Mouse (Mus musculus) forelimb bud, embryonic 11.5 days (tissue): ENCODE data around the gene Spg11.
"Not testable (repeated sequence)": the region's sequence is repeated elsewhere in the genome, so short reads cannot be mapped to it uniquely, and the experiment has no call there.

ENCODE experiments used
- DNase-seq: peaks from one replicate; pipeline ENCODE4 v3.0.0-alpha.2; 2012; ENCODE audit warnings: low read depth, low spot score

Spg11 gene

DNA sequence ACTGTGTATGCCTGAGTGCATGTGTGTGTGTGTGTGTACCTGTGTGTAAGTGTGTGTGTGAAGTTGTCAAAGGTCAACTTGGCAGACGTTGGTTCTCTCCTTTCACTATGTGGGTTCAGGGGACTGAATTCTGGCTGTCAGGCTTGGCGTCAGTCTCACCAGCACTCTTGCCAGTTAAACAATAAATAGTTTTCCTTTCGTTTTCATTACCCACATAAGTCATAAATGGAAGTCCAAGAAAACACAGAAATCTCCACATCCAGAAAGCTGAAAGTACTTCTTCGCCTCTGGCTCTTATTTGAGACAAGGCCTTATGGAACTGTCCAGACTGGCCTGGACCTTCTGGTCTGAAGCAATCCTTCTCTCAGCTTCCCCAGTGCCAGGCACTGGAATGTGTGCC, 27.6 kb upstream of the Spg11 start:
- no peak for DNase-seq

DNA sequence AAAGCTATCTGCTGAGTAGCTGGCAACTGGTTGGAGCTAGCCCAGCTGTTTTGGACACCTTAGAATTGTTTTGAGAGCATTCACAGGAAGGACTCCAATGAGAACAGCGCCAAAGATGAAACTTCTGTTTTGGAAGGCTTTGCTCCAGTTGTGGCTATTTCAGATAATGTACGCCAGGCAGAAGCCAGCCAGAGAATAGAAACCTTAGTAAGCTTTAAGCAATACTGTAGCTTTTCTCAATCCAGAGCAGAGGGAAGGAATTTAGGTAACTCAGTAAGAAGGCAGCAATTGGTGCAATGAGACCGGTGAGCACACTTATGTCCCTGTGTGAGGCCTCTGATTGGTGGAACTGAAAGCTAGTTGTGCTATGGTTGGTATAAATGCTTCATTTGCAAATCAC, 24.9 kb upstream of the Spg11 start:
- no peak for DNase-seq

GRCm38 (mm10) chr2:122141332-122141967, 23.3 kb upstream of the Spg11 start:
- no peak for DNase-seq

DNA sequence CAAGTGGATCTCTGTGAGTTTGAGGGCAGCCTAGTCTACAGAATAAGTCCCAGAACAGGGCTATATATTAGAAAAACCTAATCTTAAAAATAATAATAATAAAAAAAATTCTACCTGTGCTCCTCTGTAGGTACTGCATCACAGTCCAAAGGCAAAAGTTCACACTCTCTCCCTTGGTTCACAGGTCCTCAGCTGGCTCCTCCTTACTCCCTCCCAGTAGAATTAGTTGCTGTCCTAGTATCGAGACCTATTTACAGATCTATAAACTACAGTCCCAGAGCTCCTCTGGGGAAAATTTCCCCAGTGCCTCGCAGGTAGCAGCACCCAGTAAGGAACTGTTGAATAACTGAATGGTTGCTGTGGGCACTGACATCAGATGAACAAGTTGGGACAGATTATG, 22.6 kb upstream of the Spg11 start:
- DNase-seq = no peak

DNA sequence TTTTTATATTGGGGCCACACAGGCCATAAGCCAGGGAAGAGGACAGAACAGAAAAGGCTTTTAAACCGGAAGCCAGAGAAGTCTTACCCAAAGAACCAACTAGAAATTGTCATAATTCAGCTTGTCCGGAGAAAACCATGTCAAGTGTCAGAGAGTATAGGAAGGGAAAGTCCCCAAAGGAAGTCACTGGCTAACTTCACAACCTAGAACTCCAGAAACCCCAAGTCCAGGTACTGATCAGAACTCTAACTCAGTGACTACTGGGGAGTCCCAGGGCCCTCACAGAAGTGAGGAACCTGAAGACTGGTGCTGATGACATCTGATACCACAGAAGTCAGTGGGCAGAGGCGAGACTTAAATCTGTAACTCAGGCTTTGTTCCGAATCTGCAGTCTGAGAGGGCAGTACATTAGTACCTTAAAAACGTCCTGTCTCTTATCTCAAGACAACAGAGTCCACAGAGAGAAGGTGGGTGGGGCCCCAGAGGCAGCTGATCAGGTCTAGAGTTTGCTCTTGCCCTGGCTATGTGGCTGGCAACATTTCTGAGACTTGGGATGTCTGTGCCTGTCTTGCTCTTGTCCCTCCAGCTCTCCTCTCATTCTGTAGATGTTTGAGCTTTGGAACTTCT, 19.8 kb upstream of the Spg11 start:
- DNase-seq = no peak

DNA sequence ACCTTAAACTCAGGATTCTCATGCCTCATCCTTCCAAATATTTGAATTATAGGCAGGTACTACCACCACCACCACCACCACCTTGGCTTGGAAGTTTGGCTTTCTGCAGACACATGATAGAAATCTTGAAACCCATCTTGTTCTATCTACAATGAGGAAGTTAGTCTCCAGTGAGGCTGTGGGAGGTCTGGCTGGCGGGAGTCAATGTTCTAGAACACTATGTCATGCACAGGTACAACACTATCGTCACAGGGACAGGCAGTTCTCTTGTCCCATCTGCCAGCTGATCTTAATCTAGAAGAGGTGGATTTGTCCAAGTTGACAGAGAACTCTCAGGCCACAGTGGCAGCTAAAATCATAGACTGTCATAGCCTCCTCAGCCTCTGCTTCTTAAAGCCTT, 14.4 kb upstream of the Spg11 start:
- DNase-seq = no peak

- DNase-seq = no peak
Measured at GRCm38 (mm10) chr2:122132078-122132477, 13.9 kb upstream of the Spg11 start.

- DNase-seq = no peak
Measured at GRCm38 (mm10) chr2:122127635-122128034, 9.4 kb upstream of the Spg11 start.

DNA sequence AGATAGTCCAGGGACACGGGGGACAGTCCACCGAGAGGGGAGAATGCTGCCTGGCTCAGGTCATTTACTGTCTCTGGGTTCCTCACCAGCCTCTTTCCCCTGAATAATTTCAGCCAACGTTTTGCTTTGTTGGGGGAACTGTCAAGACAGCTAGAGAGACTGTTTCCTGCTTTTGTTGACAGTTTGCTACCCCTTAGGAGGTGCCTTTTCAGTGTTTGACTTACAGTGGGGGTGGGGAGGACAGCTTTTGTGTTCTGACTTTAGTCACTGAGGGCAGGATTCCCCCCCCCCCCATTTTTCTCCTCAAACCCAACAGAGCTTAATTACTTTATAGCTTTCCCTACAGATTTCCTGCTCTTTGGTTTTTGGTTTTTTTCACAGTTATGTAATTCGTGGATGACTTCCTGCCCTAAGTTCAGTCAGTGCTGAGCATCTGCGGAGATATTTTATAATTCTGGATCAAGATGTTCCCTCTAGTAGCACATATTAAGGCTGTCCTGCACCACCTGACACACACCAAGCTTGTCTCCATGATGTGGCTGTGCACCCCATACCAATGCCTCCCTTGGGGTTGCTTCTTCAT, 8.7 kb upstream of the Spg11 start:
- DNase-seq = no peak

DNA sequence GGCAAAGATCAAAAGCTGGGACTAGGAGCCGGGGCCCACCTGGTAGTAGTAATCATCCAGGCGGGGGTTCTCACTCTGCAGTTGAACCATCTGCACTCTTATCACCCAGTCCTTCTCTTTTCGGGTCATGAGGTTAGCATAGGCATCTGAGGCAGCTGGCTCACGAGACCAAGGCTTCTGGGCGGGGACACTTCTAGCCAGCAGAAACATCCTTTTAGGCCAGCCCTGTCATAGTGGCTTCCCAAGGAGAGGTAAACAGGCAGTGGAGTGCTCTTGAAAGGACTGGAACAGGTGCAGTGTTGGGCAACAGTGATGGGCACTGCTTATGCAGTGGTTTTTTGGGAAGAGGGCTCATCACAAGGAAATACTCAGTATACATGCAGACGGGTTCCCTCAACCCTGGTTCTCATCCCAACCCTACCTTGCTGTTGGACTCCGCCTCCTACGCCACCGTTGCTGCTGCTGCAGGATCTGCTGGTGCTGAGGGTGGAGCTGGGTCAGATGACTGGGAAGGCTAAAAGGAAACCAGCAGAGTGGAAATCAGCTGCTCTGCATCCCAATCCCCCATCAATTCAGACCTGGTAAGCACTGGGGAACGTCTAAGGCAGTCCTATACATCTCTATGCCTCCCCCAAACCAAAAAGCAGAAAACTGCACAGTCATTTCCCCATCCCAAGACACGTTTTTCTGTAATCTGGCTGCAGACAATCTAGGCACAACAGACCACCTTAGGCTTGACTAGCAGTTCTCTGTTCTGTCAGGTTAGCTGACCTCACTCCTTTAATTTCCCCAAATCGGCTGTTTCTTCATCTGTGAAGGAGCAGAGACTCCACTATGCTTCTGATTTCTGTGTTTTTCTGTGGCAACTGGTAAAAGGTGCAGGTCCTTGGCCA, 7.7 kb upstream of the Spg11 start:
- DNase-seq = no peak

DNA sequence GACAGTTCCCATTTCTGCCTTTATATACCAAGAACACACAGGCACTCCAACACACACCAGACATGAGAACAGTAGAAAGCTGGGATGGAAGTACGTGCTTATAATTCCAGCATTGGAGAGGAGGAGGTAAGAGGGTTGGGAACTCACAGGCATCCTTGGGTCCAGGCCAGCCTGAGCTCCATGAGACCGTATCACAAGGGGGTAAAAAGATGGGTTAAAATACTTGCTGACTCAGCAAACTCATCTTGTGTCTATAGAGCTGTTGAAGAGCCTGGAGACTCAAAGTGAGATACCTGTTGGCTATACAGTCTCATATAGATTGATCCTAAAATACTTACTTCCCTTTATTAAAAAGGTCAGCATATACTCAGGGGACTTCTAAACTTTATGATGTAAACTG, 1.3 kb downstream of the Spg11 start:
- no peak for DNase-seq

DNA sequence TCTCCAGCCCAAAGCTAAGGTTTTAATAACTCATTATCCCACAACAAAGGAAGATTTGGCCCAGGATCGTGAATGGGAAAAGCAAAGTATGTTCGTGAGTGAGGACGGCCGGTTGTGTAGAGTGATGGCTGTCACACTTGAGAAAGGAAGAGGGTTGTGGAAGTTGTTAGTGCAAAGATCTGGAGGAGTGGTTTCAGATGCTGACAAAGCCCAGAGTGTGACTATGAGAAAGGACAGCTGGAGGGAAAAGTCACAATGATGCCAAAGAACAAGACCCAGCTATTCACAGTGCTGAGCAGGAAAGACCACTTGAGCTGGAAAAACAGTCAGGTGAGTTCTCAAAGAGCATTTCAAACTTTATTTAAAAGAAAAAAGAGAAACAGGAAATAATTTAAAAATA, 8.5 kb downstream of the Spg11 start:
- DNase-seq = no peak

DNA sequence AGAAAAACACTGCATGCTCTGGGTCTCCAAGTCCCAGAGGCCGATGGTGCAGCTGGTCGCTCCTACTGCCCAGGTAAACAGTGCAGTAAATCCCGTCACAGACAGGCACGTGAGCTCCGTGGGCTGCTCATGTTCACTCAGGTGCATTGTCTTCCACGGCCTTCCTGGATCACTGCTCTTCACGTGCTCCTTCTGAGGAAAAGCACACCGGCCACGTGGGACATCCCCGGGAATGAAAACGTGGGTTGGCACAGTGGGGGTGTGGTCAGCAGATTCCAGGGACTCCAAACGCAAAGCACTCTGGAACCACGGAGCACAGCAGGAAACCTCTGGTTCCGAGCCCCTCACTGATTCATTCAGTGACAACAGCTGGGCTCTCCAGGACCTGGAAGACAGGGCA, 10.1 kb downstream of the Spg11 start:
- DNase-seq = no peak

DNA sequence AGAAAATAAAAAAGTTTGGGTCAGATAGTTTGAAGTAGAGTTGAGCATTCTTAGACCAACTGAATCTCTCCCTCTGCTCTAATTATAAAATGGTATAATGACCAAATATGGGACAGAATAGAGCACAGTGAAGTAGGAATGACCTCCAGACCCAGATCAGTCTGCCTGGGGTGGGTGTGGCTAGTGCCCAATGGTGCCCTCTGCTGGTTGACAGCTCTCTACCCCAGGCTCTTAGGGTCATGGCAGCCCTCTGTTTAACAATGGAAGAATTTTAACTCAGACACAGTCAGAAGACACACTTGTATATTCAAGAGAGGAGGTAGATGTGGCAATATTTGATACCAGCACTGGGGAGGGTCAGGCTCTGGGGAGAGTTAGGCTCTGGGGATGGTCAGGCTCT, 16.1 kb downstream of the Spg11 start:
- DNase-seq = no peak

GRCm38 (mm10) chr2:122097686-122098085, 20.5 kb downstream of the Spg11 start:
- DNase-seq = not testable (repeated sequence)

- DNase-seq = no peak
Measured at GRCm38 (mm10) chr2:122093844-122094243, 24.3 kb downstream of the Spg11 start.

- DNase-seq = no peak
Measured at GRCm38 (mm10) chr2:122086446-122086845, 31.7 kb downstream of the Spg11 start.

- DNase-seq = peak; percentile 62
Measured at GRCm38 (mm10) chr2:122081728-122082456, 36.3 kb downstream of the Spg11 start.

GRCm38 (mm10) chr2:122069922-122070321, 48.3 kb downstream of the Spg11 start:
- DNase-seq = peak; percentile 49

GRCm38 (mm10) chr2:122069144-122069912, 48.9 kb downstream of the Spg11 start:
- DNase-seq = no peak

GRCm38 (mm10) chr2:122066241-122066640, 51.9 kb downstream of the Spg11 start:
- no peak for DNase-seq
